Mouse (Mus musculus): ENCODE measurements around the gene Pnpla8.

DNA sequence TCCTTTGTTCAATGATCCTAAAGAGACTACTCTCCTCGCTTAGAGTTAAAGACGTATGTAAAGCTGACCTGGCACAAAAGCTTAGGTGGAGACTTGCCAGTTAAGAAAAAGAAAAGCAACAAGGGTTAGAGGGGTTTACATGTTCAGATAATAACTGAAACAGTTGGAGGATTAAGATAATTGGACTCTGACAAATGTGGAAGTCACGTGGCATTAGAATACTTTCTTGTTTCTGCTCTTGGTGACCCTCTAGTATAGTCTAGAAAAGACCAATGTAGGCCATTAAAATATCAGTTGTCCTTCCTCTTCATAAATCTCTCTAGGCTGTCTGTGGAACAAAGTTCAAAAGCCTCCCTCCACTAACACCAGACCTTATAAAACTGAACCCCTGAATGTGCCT lies 87.1 kb downstream of the Pnpla8 start:
- no peak for TF ChIP-seq CTCF (IDR thresholded peaks at IDR 0.05; ENCODE audit: low read depth, low read length)
- no peak for TF ChIP-seq POLR2A (IDR thresholded peaks at IDR 0.05; ENCODE audit: extremely low read depth, insufficient read depth, low read length)
